Mouse (Mus musculus) lung, adult 2 months (tissue): ENCODE data around the gene Ntmt1. TPM values are rescaled to one million over a fixed set of nuclear protein-coding genes. Genes with fewer than 3 reads are reported as not detected.

Source experiments
- DNase-seq: peaks from one replicate; pipeline ENCODE4 v3.0.0; 2022
- H3K4me1 ChIP-seq: fragments of 200-500 bp; 2 replicates; pipeline ENCODE4 v1.6.1; 2011; ENCODE audit warnings: low read length; ENCODE audit not compliant: control insufficient read depth, insufficient read depth
- H3K4me3 ChIP-seq: fragments of 200-500 bp; replicated peaks from 2 replicates; pipeline ENCODE3; 2011; ENCODE audit warnings: low read depth, mild to moderate bottlenecking, control low read depth, low read length; ENCODE audit errors: extremely low read depth
- CTCF ChIP-seq: fragments of 200-500 bp; IDR thresholded peaks from 2 replicates; pipeline ENCODE4 v1.5.1; 2011; ENCODE audit warnings: mild to moderate bottlenecking, low read length, control low read depth; ENCODE audit not compliant: insufficient read depth
- POLR2A ChIP-seq: fragments of 200-500 bp; IDR thresholded peaks from 2 replicates; pipeline ENCODE4 v1.6.1; 2011; ENCODE audit warnings: low read depth, mild to moderate bottlenecking, control low read depth, low read length, borderline replicate concordance; ENCODE audit errors: extremely low read depth
- WGBS: fragments of 180-500 bp; shearing (Covaris S2); methylation state at CpG from one replicate; pipeline ENCODE4 v1.1.7; 2018; 5-methylcytosine and 5-hydroxymethylcytosine counted together
- polyA plus RNA-seq: library from polyadenylated mRNA; depleted of rRNA; stranded (reverse); fragments of >200 nt; gene quantifications from 2 replicates; pipeline ENCODE4 v1.2.3, GENCODE M21; 2012

Ntmt1 gene
- polyA plus RNA-seq, 1 experiment, result 23.4 TPM

DNA sequence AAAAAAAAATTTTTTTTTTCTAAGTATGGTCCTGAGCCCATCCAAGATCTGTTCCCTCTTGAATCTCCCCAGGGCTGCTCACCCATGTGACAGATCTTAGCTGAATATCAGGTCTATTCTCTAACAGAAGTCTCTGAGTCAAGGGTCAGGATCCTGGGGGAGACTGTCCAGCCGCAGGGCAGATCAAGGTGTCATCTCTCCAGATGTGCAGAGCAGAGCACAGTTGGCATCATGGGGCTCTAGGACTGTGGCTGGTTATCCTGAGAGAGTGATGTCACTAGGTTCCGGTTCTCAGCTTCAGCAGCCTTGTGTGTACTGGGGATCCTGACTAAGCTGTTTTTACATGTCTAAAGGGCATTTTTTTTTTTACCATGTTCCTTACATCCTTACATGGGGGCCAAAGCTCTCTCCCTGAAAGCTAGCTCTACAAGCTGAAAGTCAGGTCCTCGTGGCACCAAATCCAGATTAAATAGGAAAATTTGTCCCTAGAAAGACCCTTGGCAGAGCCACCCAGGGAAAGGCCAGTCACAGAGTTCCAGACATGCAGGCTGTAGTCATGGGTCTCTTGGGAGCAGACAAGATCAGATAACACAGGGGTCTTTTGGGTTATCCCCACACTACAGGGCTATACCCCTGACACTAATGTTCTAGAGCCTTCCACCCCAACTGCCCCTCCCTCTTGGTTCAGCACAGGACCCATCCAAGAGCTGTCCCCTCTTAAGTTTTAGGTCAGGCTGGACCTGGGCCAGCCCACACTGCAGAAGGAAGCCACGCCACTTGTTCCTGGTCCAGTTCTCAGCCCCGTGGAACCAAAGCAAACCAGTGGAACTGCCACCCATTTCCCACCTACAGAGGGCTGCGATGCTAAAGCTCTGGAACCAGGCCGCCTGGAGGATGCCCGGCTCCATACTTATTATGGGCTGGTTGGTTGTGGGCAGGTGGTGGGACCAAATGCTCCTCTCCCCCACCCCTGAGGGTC, 25.0 kb upstream of the Ntmt1 start:
- DNase-seq, result no peak
- Histone ChIP-seq H3K4me1 (peaks cover 6% of the 10 kb centered on the region), H3K4me3 (no peak overlapping the region)
- WGBS, result 65% methylated on average over 8 of the region's 8 CpGs
- TF ChIP-seq POLR2A (no peak), CTCF (no peak)

DNA sequence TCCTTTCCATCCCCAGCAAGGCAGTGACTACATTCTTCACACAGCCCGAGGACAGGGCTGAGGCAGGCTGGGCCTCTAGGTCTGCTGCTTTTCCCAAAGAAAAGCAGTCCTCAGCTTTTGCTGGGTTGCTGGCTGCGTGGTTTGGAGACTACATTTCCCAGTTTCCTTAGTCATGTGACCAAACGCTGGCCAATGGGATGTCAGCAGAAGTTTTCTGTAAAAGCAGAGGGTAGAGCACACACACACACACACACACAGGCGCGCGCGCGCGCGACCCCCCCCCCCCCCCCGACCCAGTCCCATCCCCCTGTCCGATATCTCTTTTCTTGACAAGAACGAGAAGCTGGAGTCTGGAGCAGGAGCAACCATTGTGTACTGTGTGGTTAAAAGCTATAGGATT, 24.3 kb upstream of the Ntmt1 start:
- WGBS, result under 1% methylated on average over 13 of the region's 13 CpGs
- DNase-seq, result peak; percentile 66
- no peak for TF ChIP-seq CTCF
- no peak for TF ChIP-seq POLR2A
- Histone ChIP-seq H3K4me3 (no peak overlapping the region), H3K4me1 (peaks cover 6% of the 10 kb centered on the region)

DNA sequence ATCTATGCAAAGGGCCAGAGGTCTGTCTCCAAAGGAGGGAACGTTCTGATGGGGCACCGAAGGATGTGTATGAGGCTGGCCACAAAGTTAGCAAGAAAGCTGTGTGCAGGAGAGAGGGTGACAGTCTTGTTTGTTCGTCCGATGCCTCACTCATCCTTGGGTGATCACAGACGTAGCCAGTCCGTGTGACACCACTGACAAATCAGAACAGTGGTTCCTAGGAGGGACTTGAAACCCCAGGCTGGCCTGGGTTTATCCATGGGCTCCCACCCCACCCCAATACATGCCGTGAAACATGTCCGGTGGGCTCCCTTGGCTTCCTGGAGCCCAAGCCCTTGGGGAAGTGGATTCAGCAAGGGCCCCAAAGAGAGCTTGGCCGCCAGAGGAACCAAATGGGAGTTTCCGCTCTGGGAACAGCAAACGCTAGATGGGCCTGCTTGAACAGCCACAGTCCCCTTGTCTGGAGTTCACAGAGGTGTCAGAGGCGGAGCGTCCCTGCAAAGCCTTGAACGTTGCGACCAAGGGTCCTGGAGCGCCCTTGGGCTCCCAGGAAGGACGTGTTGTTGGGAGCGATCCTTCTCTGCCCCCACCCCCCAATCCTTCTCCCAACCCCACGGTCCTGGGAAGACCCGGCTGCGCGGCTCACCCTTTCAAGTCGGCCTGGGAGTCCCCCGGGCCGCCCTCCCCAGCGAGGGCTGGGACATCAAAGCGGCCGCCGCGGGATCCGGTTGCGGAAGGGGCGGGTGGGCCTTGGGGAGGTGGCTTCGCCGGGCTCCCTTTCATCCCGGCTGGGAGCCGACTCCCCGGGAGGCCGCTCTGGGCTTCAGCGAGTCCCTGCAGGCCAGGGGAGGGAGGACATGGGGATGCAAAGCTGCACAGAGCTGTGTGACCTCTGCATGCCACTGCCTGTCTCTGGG, 23.3 kb upstream of the Ntmt1 start:
- 10% methylated on average over 40 of the region's 40 CpGs for WGBS

DNA sequence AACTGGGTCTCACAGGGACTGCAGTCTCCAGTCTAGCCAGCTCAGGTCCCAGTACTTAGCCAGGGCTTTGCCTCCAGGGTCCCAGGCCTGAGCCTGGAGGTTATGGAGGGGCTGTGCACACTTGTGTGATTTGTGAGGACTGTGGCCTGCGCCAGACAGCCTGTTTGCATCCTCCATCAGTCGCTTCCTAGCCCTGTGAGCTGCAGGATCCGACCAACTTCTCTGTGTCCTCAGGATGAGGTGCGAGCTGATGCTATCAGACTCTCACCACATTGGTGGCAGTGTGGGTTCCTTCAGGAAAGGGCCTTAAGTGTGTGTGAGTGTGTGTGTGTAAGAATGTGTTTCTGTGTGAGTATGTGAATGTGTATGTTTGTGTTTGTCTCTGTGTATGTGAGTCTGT, 20.2 kb upstream of the Ntmt1 start:
- no peak for DNase-seq
- Histone ChIP-seq H3K4me1 (peaks cover 6% of the 10 kb centered on the region), H3K4me3 (no peak overlapping the region)
- 74% methylated on average over 4 of the region's 4 CpGs for WGBS
- TF ChIP-seq POLR2A (no peak), CTCF (no peak)

More for the DNA sequence above, 23.3 kb upstream of the Ntmt1 start:
- Histone ChIP-seq H3K4me3 (peak overlapping the region; percentile 34), H3K4me1 (peaks cover 6% of the 10 kb centered on the region)
- peak; percentile 52 for DNase-seq
- TF ChIP-seq POLR2A (peak; percentile 54; the same call in 1 of the 2 replicates), CTCF (0 out of 2 replicates have a peak, but pooled peaks have one; percentile 15)

DNA sequence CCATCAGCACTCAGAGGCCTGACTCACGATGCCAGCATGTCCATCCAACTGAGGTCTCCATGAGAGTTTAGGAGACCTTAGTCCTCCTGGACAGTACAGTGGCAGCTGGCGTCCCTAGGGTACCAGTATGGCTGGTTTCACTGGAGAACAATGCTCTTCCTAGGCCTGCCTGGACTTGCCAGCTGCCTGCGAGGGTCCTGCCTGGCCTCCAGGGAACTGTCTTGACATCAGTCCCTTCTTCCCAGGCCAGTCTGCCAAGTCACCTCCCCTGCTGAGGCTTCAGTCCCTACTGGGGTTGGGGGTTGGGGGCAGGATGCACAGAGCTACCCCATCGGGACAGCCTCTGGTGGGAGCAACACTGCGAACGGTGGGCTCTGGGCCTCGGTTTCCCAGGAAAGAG, 15.6 kb upstream of the Ntmt1 start:
- TF ChIP-seq POLR2A (no peak), CTCF (no peak)
- no peak for DNase-seq
- Histone ChIP-seq H3K4me3 (no peak overlapping the region), H3K4me1 (peaks cover 6% of the 10 kb centered on the region; the same call in 1 of the 2 replicates)
- 92% methylated on average over 7 of the region's 7 CpGs for whole genome bisulfite sequencing

DNA sequence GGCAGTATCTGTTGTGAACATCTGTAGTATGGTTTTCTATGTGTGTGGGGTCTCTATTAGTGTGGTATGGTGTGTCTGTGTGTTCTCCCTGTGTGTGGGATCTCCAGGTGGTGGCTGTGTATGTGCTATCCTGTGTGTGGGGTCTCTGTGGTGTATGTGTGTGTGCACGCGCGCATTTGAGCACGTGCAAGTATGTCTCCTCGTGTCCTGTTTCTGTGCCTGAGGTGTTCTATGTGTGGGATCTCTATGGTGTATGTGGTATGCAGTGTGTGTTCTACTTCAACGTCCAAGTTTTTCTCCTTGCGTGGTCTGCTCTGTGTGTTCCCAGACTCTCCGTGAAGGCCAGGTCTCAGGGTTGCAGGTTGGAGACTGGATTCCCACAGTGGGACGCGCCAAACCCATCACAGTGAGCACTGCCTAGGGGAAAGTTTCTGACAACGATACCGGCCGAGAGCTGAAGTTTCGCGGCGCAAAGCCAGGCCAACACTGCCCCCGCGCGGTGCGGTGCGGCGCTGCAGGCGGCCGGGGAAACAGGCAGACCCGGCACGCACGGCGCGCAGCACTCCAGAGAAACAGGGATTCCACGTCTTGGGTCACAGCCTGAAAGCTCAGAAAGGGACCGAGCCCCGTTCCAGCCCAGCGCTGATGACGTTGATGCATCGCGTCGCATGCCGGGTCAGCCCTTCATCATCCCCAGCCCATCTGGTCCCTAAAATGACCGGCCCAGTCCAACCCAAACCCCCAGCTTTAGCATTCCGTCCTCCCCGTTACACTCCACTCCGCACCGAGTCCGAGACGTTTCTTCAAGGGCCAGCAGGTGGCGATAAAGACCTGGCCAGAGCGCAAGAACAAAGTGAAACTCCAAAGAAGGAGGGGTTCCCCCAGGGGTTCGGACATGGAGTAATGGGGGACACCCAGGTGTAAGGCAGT, 13.2 kb upstream of the Ntmt1 start:
- peak; percentile 98 for DNase-seq

DNA sequence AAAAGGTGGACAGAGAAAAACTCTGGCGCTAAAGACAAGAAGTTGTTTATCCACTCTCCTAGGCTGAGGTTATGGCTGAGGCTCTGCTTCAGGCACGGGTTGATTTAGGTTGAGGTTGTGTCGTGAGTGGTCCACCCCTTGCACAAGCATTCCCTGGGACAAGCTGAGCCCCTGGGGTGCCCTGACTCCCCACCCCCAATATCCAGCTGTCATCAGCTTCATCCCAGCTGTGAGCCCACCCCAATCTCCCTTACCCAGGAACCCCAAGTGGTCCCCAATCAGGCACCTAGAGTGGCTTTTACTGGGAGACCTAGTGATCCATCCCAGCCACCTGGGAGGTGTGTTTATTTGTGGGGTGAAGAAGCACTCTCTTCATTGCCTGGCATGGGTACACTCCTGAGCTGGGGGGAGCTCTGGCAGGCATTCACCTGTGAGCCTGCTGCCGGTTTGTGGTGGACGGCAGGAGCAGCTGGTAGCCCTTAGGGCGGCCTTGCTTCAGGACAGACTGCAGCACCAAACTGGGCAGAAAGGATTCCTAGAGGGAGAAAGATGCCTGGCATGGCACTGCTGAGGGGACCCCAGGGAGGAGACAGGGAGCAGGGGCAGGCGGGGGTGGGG, 12.2 kb upstream of the Ntmt1 start:
- peaks cover 6% of the 10 kb centered on the region; the same call in 1 of the 2 replicates for H3K4me1 ChIP-seq
- no peak overlapping the region for H3K4me3 ChIP-seq
- no peak for DNase-seq
- TF ChIP-seq CTCF, result no peak
- no peak for TF ChIP-seq POLR2A
- 82% methylated on average over 7 of the region's 7 CpGs for WGBS

More for the DNA sequence above, 13.2 kb upstream of the Ntmt1 start:
- WGBS, result 4% methylated on average over 48 of the region's 48 CpGs
- TF ChIP-seq CTCF (peak; percentile 81), POLR2A (no peak)
- H3K4me3 ChIP-seq, result peak overlapping the region; percentile 78
- peaks cover 6% of the 10 kb centered on the region; the same call in 1 of the 2 replicates for H3K4me1 ChIP-seq

DNA sequence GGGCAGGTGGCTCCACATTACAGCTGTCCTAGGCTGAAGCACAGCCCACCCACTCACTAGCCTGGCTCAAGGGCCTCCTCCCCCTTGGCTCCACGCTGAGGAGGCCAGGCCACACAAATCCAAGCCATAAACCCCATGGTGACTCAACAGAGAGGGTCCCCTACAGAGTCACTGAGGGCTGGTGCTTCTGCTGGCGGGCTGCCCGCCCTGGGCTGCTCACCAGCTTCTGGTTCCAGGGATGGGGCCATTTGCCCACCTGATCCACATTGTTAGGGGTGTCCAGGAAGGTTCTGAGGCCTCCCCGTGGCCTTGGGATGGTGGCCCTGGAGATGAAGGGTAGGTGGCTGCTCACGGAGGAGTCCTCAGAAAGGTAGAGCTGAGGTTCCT, 11.7 kb upstream of the Ntmt1 start:
- WGBS, result 84% methylated on average over 5 of the region's 5 CpGs
- Histone ChIP-seq H3K4me3 (no peak overlapping the region), H3K4me1 (peaks cover 6% of the 10 kb centered on the region; the same call in 1 of the 2 replicates)
- no peak for TF ChIP-seq CTCF
- TF ChIP-seq POLR2A, result no peak
- DNase-seq, result peak; percentile 15

DNA sequence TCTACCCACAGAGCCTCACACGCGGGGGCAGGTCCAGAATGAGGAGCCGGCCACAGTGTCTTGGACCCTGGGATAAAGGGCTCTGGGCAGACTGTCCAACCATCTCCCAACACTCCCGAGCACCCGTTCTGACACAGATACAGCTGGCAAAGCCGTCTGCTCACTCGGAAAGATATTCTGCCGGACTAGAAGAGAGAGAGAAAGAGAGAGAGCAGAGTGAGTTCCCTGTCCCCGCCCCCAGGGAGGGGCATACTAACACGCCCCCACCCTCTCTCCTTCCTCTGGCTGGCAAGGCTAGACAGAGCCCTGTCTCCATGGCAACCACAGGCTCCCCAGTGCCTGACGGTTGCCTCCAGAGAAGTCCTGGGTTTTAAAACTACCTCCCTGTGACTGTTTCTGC, 11.2 kb upstream of the Ntmt1 start:
- WGBS, result 4% methylated on average over 11 of the region's 11 CpGs
- H3K4me1 ChIP-seq, result peaks cover 6% of the 10 kb centered on the region; the same call in 1 of the 2 replicates
- H3K4me3 ChIP-seq, result peak overlapping the region; percentile 30
- peak; percentile 62 for DNase-seq
- TF ChIP-seq POLR2A, result no peak
- no peak for TF ChIP-seq CTCF
